Mouse (Mus musculus) hindlimb bud, embryonic 11.5 days (tissue): ENCODE data around the gene Gm10521.

ENCODE experiments used
- DNase-seq: peaks from one replicate; pipeline ENCODE4 v3.0.0-alpha.2; 2012; ENCODE audit warnings: low read depth, low spot score; ENCODE audit errors: extremely low spot score

Gene Gm10521

DNA sequence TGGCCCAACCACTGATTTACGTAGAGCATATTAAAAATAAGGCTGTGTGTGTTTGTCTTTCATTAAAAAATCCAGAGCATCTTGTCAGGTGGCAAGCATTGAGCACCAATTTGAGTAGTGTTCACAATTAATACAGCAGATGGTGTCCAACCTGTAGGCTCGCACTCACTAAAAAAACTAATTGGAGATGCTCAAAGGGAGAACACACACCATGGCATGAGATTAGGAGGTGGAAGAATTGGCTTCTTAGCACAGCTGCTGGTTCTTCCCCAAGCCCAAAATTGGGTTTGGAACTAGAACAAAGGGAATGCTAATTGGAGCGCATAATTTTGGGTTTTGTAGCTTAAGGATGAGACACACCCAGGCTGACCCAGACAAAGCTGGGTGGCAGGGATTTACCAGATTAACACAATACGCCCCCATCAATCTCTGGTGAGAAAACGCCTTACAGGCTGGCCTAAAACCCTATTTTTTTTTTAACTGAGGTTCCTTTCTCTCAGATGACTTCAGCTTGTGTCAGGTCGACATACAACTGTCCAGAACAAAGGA, 51.1 kb downstream of the Gm10521 start:
- DNase-seq = no peak
